Mouse (Mus musculus): ENCODE results near the gene Cdh18. TPM values are rescaled to one million over a fixed set of nuclear protein-coding genes. Genes with fewer than 3 reads are reported as not detected.
"Not testable (repeated sequence)": the region's sequence is repeated elsewhere in the genome, so short reads cannot be mapped to it uniquely, and the experiment has no call there.

Cdh18 gene
- polyA plus RNA-seq, 1 experiment from 2014 or later, result 0.12 TPM

GRCm38 (mm10) chr15:23305018-23305417, 756.2 kb downstream of the Cdh18 start:
- ATAC-seq, result no peak
- Histone ChIP-seq H3K9me3 (replicated peaks) (no peaks in the 10 kb centered on the region), H3K4me1 (no peaks in the 10 kb centered on the region), H3K9ac (no peak overlapping the region), H3K27ac (no peak overlapping the region), H3K27me3 (replicated peaks) (no peaks in the 10 kb centered on the region), H3K4me2 (no peak overlapping the region), H3K36me3 (no peaks in the 10 kb centered on the region), H3K4me3 (no peak overlapping the region)
- 63% methylated on average over 1 of the region's 1 CpGs for WGBS (ENCODE audit: insufficient replicate concordance)

GRCm38 (mm10) chr15:23316766-23317165, 767.9 kb downstream of the Cdh18 start:
- Histone ChIP-seq H3K4me1 (no peaks in the 10 kb centered on the region), H3K27ac (no peak overlapping the region), H3K4me3 (no peak overlapping the region), H3K27me3 (replicated peaks) (no peaks in the 10 kb centered on the region), H3K4me2 (no peak overlapping the region), H3K36me3 (no peaks in the 10 kb centered on the region), H3K9me3 (replicated peaks) (no peaks in the 10 kb centered on the region), H3K9ac (no peak overlapping the region)
- ATAC-seq, result no peak
- 67% methylated on average over 3 of the region's 3 CpGs for WGBS (ENCODE audit: insufficient replicate concordance)

GRCm38 (mm10) chr15:23317409-23317808, 768.6 kb downstream of the Cdh18 start:
- no peaks in the 10 kb centered on the region for H3K4me1 ChIP-seq
- H3K4me2 ChIP-seq, result no peak overlapping the region
- H3K27ac ChIP-seq, result no peak overlapping the region
- H3K4me3 ChIP-seq, result no peak overlapping the region
- no peak overlapping the region for H3K9ac ChIP-seq
- no peaks in the 10 kb centered on the region for H3K27me3 ChIP-seq (replicated peaks)
- no peak for ATAC-seq
- no peaks in the 10 kb centered on the region for H3K36me3 ChIP-seq
- H3K9me3 ChIP-seq (replicated peaks), result no peaks in the 10 kb centered on the region

GRCm38 (mm10) chr15:23340338-23340737, 791.5 kb downstream of the Cdh18 start:
- H3K9ac ChIP-seq; H3K4me3 ChIP-seq; H3K9me3 ChIP-seq (replicated peaks); H3K27me3 ChIP-seq (replicated peaks); H3K36me3 ChIP-seq; H3K27ac ChIP-seq; H3K4me2 ChIP-seq; ATAC-seq; H3K4me1 ChIP-seq: not testable (repeated sequence)
- WGBS (ENCODE audit: insufficient replicate concordance), result no CpG with 5 or more reads among the region's 4 CpGs

GRCm38 (mm10) chr15:23351078-23351477, 802.3 kb downstream of the Cdh18 start:
- Histone ChIP-seq H3K4me1 (no peaks in the 10 kb centered on the region), H3K9me3 (replicated peaks) (no peaks in the 10 kb centered on the region), H3K36me3 (no peaks in the 10 kb centered on the region), H3K27me3 (replicated peaks) (no peaks in the 10 kb centered on the region), H3K4me2 (no peak overlapping the region), H3K4me3 (no peak overlapping the region), H3K27ac (no peak overlapping the region), H3K9ac (no peak overlapping the region)
- ATAC-seq, result no peak
- 62% methylated on average over 2 of the region's 2 CpGs for WGBS (ENCODE audit: insufficient replicate concordance)

GRCm38 (mm10) chr15:23366325-23366724, 817.5 kb downstream of the Cdh18 start:
- Histone ChIP-seq H3K9me3 (replicated peaks) (no peaks in the 10 kb centered on the region), H3K27ac (no peak overlapping the region), H3K4me3 (no peak overlapping the region), H3K4me2 (no peak overlapping the region), H3K36me3 (no peaks in the 10 kb centered on the region), H3K27me3 (replicated peaks) (no peaks in the 10 kb centered on the region), H3K4me1 (no peaks in the 10 kb centered on the region), H3K9ac (no peak overlapping the region)
- ATAC-seq, result no peak
- 67% methylated on average over 3 of the region's 3 CpGs for whole genome bisulfite sequencing (ENCODE audit: insufficient replicate concordance)

DNA sequence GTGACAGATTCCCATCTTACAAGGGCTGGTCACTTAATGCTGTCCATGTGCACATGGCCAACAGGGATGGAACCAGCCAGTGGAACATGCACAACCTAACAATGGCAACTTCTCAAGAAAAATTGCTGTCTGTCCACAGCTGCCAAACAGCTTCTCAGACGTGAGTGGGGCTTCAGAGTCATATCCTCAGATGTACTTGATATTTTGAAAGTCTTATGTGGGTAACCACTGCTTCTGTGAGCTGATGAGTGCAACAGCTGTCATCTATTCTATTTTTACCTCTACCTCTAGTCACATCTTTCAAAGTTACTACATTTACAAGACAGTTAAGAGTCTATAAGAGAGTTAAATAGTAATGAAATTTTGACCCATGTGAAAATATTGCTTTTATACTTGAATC, 818.9 kb downstream of the Cdh18 start:
- Histone ChIP-seq H3K4me3 (no peak overlapping the region), H3K9ac (no peak overlapping the region), H3K9me3 (replicated peaks) (no peaks in the 10 kb centered on the region), H3K4me2 (no peak overlapping the region), H3K27me3 (replicated peaks) (no peaks in the 10 kb centered on the region), H3K4me1 (no peaks in the 10 kb centered on the region), H3K36me3 (no peaks in the 10 kb centered on the region), H3K27ac (no peak overlapping the region)
- whole genome bisulfite sequencing (ENCODE audit: insufficient replicate concordance), result 36% methylated on average over 1 of the region's 1 CpGs
- no peak for ATAC-seq

DNA sequence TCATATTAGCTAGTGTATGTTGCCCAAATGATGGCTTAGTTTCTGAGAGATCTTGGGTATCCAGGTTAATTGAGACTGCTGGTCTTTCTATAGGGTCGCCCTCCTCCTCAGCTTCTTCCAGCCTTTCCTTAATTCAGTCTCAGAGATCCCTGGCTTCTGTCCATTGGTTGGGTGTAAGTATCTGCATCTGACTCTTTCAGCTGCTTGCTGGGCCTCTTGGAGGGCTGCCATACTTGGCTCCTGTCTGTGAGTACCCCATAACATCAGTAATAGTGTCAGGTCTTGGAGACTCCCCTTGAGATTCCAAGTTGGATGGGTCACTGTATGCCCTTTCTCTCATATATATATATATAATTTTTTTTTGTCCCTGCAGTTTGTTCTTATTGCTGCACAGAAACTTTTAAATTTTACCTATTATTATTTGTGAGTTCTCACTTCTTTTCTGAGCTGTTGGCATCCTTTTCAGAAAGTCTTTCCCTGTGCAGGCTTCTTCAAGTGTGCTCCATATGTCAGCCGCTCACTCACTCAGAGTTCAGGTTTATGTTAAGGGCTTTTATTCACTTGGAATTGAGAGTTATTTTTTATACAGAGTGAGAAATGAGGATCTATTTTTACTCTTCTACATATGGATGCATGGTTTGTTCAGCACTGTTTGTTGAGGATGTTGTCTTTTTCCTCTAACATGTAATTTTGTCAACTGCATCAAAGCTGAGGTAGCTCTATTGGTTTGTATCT, 829.4 kb downstream of the Cdh18 start:
- H3K27ac ChIP-seq, result no peak overlapping the region
- no peaks in the 10 kb centered on the region for H3K27me3 ChIP-seq (replicated peaks)
- H3K4me3 ChIP-seq, result no peak overlapping the region
- H3K9me3 ChIP-seq (replicated peaks), result no peaks in the 10 kb centered on the region
- no peak overlapping the region for H3K9ac ChIP-seq
- no peak for ATAC-seq
- no peaks in the 10 kb centered on the region for H3K4me1 ChIP-seq
- WGBS (ENCODE audit: insufficient replicate concordance), result 68% methylated on average over 2 of the region's 2 CpGs
- no peak overlapping the region for H3K4me2 ChIP-seq
- H3K36me3 ChIP-seq, result no peaks in the 10 kb centered on the region

DNA sequence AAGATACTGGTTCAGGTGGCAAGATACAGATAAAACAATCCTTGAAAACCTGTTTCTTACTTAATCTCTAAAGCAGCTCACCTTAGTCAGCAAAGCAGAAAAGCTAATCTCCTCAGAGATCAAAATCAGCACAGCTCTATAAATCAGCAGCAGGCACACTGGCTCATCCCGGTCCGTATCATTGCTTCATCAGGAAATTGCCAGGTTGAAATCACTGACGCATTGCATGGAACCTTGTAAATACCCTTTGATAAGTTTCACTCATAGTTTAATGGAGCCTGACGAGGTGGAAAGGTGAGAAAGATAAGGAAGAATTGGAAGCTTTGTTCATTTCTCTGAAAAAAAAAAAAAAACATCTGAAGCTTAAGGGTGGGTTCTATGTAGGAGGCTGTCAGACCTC, 837.0 kb downstream of the Cdh18 start:
- Histone ChIP-seq H3K9ac (no peak overlapping the region), H3K4me1 (no peaks in the 10 kb centered on the region), H3K9me3 (replicated peaks) (no peaks in the 10 kb centered on the region), H3K36me3 (no peaks in the 10 kb centered on the region), H3K4me3 (no peak overlapping the region), H3K4me2 (no peak overlapping the region), H3K27ac (no peak overlapping the region), H3K27me3 (replicated peaks) (no peaks in the 10 kb centered on the region)
- no peak for ATAC-seq
- WGBS (ENCODE audit: insufficient replicate concordance), result 61% methylated on average over 4 of the region's 4 CpGs

DNA sequence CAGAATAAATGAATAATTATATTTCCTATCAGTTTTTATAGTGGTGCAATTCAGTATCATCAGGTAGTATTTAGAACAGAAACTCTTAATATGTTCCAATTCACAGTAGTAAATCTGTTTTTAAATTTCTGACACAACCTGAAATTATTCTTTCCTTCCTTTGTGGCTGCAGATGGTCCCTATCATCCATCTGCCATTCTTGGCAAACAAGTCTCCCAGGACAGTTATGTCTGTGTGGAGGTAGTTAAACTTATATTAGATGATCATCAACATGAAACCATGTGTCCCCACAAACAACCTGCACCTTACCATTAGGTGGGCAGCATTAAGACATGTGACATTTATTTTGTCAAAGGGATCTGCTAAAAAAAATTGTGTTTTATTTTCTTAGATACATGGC, 847.8 kb downstream of the Cdh18 start:
- no peaks in the 10 kb centered on the region for H3K36me3 ChIP-seq
- no peak for ATAC-seq
- H3K9ac ChIP-seq, result no peak overlapping the region

DNA sequence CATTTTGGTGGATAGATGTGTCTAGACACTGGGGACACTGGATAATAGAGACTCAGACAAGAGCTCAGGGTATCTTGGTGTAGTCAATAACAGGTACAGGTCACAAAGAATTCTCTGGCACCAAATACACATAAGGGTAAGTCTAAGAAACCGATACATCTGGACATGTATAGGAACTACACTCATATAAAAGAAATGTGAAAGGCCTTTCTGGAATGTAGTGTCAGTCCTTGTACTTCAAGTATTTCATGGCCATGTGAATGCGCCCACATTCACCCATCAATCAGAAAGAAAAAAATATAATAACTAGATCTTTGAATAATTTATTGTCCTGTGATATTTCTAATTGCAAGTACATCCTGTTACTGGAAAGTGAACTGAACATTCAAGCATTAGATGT, 855.0 kb downstream of the Cdh18 start:
- H3K4me2 ChIP-seq, result no peak overlapping the region
- no peak overlapping the region for H3K9ac ChIP-seq
- no peak overlapping the region for H3K4me3 ChIP-seq
- WGBS (ENCODE audit: insufficient replicate concordance), result 72% methylated on average over 2 of the region's 2 CpGs
- H3K27me3 ChIP-seq (replicated peaks), result no peaks in the 10 kb centered on the region
- H3K9me3 ChIP-seq (replicated peaks), result no peaks in the 10 kb centered on the region
- H3K36me3 ChIP-seq, result no peaks in the 10 kb centered on the region
- no peak overlapping the region for H3K27ac ChIP-seq
- H3K4me1 ChIP-seq, result no peaks in the 10 kb centered on the region
- ATAC-seq, result no peak

More for the DNA sequence above, 847.8 kb downstream of the Cdh18 start:
- H3K27me3 ChIP-seq (replicated peaks), result no peaks in the 10 kb centered on the region
- H3K4me2 ChIP-seq, result no peak overlapping the region
- no peak overlapping the region for H3K27ac ChIP-seq
- H3K4me1 ChIP-seq, result no peaks in the 10 kb centered on the region
- no peak overlapping the region for H3K4me3 ChIP-seq
- no peaks in the 10 kb centered on the region for H3K9me3 ChIP-seq (replicated peaks)

GRCm38 (mm10) chr15:23408256-23408655, 859.4 kb downstream of the Cdh18 start:
- Histone ChIP-seq H3K9me3 (replicated peaks) (no peaks in the 10 kb centered on the region), H3K4me2 (no peak overlapping the region), H3K9ac (no peak overlapping the region), H3K27me3 (replicated peaks) (no peaks in the 10 kb centered on the region), H3K4me3 (no peak overlapping the region), H3K27ac (no peak overlapping the region), H3K4me1 (no peaks in the 10 kb centered on the region), H3K36me3 (no peaks in the 10 kb centered on the region)
- no peak for ATAC-seq
- 82% methylated on average over 1 of the region's 1 CpGs for WGBS (ENCODE audit: insufficient replicate concordance)

DNA sequence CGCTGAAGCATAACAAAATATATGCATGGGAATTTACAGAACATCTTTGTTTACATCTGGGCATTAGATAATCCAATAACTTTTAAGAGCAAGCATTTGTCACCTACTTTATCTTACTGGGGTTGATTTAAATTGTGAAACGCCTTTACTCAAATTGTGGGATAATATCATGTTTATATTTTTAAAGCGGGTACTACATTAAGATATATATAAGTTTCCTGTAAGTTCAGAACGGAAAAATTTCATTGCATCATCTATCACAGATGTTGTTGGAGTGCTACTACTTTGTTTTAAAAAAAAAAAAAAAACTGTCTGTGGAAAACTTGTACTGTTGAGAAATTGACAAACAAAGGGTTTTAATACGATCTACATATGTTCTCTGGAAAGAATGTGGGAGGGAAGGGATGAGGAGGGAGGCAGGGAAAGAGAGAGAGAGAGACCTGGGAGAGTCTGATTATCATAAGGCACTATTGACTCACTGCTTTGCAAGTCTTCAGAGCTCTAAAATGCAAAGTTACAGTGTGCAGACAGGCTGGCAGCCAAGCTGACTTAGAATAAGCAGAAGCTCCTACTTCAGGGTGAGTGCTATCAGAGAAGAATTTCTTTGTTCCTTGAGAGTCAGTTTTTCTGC, 867.7 kb downstream of the Cdh18 start:
- no peaks in the 10 kb centered on the region for H3K9me3 ChIP-seq (replicated peaks)
- no peaks in the 10 kb centered on the region for H3K27me3 ChIP-seq (replicated peaks)
- H3K36me3 ChIP-seq, result no peaks in the 10 kb centered on the region
- ATAC-seq, result no peak
- no peak overlapping the region for H3K9ac ChIP-seq
- H3K4me2 ChIP-seq, result no peak overlapping the region
- H3K27ac ChIP-seq, result no peak overlapping the region
- no peak overlapping the region for H3K4me3 ChIP-seq
- WGBS (ENCODE audit: insufficient replicate concordance), result 57% methylated on average over 5 of the region's 5 CpGs
- H3K4me1 ChIP-seq, result no peaks in the 10 kb centered on the region
